Mouse (Mus musculus): ENCODE data around the gene Ulk3.

Ulk3 gene

DNA sequence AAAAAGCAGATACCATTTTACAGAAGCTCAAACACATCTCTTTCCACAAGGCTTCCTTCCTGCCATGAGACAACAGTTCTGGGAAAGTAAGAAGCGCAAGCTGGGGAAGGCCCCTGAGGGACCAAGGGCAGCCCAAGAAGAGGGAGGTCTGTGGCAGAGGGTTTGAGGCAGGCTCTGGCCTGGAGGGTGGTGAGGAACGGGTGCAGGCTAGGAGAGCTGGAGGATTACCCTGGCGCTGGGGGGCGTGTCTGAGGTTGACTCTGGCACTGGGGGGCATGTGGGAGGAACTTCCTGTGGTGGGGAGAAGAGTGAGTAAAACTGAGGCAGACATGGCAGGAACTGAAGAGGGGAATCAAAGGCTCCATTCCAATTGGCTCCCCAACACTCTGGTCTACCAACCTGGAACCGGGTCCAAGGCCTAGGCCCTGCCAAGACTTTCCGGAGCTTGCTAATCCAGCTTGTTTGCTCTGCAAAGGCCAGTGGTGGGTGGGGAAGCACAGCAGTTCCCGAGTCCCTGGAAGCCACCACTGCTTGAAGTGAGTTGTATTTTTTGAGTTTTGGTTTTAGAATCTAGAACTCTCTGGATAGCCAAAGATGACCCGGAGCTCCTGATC lies 28.4 kb downstream of the Ulk3 start:
- DNase-seq (ENCODE audit: low read depth, low spot score): no peak

DNA sequence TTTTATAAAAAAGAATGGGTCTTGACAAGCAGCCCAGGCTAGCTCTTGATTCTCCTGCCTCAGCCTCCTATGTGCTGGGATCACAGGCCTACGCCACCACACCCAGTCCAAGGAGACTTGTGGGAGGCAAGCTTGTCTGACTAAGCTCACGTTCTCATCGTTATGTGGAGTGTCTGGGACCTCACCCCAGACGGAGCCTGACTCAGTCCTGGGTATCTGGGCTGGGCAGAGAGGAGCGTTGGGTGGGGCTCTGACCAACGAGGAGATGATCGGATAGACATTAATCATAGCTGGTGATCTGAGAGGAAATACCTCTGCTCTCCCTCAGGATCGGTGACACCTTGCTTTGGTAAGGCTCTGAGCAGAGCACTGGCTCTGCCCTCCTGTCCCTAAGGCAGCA lies 29.6 kb downstream of the Ulk3 start:
- no peak for DNase-seq (ENCODE audit: low read depth, low spot score)

DNA sequence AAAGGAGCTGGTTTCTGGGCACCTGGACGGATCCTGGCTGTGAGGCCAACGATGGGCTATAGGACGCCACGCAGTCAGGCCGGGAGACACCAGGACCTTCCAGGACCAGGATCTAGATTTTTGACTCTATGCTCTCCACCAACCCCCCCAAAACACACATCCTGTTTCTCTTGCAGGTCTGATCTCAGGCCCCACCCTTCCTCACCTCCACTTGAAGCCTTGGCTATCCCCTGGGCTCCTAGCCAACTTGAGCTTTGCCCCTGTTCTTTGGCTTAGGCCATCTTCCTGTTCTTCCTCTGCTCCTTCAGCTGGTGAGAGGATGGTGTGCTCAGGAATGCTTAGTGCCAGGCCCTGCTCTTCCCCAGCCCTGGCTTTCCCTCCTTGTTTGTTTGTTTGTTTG lies 31.4 kb downstream of the Ulk3 start, which contains the start of gene Lman1l:
Lman1l (minus strand) TSS at position 101 of the 400 bp plus-strand sequence.
- no peak for DNase-seq (ENCODE audit: low read depth, low spot score)

DNA sequence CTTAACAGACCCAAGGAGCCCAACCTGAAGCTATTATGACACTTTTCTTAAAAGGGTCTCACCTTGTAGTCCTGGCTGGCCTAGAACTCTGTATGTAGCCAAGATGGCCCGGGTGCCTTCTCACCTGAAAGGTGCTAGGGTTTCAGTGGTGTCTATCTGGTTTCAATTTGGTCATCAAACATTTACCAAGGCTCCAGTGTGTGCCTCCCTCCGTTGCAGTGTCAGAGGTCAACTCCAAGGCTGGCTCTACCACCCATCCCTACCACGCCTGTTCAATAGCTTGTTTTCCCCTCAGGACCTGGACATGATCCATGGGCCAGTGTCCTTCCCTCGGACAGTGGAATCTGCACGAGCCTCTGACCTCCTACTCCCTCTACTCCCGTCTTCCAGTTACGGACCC lies 35.0 kb downstream of the Ulk3 start:
- no peak for DNase-seq (ENCODE audit: low read depth, low spot score)

DNA sequence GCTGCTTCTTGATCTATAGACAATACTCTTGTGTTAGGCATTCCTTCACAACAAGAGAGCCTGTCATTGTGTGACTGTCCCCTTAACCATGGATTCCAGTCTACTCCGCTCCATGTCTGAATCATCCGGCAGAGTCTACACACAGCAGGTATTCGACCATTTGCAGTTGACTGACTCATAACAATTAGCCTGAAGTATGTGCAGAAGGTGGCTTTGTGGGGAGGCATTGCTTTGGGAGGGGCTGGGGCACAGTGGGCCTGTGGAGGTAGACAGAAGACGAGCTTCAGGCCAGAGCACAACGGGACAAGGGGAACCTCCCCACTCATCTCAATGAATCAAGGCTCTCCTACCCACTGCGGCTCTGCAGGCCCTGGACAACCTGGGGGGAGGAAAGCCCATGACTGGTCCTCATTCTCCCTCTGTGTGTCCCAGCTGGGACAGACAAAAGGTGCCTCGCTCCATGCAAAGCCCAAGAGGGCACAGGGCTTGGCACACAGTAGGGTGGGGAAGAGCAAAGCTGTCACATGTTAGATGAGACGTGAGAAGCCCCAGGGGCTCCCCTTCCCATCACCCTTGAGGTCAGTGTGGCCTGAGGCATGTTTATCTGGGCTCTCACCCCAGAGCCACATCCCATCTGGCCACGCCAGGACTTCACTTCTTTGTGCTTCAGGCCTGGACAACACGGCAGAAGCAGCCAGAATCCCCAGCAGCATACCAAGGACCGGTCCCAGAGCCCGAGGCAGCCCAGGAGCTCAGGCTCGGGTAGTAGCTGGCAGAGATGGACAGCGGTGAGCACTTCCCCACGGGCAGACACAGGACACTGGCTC lies 36.6 kb downstream of the Ulk3 start:
- DNase-seq (ENCODE audit: low read depth, low spot score): no peak

DNA sequence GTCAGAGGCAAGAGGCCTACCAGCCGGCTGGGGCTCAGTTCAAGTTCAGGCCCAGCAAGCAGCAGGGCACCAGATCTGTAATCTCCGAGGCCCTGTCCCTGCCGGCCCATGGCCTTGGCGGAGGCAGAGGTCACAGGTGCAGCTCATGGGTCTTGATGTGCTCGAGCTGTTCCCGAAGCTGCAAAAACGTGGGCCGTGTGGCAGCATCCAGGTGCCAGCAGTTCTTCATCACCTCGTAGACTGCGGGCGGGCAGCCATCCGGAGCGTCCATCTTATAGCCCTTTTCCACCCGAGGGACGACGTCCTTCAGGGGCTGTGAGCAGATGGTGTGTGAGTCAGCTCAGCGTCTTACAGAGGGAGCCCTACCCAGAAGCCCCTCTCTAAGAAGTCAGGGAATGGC lies 37.9 kb downstream of the Ulk3 start:
- DNase-seq (ENCODE audit: low read depth, low spot score): no peak

DNA sequence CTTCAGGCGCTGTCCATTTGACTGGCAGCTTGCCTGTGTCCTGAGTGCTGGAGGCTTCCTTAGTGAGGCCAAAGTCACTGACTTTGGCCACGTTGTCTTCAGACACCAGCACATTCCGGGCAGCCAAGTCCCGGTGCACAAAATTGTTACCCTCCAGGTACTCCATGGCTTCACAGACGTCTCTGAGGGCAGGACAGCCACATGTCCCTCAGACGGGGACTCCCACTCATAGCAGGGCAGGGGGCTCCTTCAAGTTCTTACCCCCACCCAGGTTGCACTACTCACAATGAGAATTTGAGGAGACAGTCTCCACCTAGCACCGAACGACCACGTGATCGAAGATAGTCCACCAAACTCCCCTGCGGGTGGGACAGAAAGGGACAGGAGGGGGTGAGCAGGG lies 38.6 kb downstream of the Ulk3 start:
- no peak for DNase-seq (ENCODE audit: low read depth, low spot score)

DNA sequence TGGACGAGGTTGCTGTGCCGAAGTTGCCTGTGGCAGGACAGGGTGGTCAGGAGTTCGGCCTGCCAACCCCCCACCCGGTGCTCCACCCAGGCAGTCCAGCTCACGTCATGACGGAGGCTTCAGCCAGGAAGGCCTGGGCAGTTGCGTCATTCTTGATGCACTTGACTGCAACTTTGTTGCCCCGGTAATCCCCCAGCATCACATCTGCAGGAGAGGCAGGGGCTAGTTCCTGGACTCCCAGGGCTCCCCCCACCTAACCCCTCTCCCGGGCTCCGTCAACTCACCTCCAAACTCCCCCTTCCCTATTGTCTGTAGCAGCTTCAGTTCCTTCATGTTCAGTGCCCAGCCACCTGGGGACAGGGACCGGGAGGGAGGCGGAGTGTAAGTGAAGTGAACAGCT lies 39.5 kb downstream of the Ulk3 start:
- DNase-seq (ENCODE audit: low read depth, low spot score): no peak

DNA sequence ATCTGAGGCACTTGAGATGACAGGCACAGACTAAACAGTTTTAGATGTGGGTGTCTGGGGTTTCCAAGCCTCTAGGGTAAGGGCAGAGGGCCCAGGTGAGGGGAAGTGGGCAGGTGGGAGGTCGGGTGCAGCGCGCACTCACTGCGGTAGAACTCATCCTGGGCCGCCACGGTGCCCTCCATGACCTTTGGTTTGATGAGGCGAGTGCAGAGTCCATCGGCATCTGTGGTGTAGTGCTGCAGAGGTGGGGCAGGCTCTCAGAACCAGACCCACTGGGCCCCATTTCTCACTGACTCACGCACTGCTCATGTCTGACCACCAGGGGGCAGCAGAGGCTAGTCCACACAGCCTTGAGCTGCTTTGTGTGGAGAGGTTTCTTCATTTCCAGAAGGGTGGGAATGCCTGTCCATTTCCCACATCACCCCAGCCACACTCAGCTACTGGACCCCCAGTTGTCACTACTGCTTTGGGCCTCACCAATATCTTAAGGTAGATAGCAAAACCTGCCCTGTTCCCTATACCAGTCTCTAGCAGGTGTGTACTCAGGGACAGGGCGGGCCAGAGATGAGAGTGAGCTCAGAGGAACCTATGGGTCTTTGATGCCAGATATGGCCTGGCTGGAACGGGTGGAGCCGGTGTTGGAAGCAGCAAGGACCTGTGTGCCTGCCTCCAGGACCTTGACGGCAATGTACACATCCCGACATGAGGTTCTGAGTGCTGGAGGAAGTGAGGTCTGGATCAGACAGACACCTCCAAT lies 40.0 kb downstream of the Ulk3 start:
- DNase-seq (ENCODE audit: low read depth, low spot score): peak; percentile 82

DNA sequence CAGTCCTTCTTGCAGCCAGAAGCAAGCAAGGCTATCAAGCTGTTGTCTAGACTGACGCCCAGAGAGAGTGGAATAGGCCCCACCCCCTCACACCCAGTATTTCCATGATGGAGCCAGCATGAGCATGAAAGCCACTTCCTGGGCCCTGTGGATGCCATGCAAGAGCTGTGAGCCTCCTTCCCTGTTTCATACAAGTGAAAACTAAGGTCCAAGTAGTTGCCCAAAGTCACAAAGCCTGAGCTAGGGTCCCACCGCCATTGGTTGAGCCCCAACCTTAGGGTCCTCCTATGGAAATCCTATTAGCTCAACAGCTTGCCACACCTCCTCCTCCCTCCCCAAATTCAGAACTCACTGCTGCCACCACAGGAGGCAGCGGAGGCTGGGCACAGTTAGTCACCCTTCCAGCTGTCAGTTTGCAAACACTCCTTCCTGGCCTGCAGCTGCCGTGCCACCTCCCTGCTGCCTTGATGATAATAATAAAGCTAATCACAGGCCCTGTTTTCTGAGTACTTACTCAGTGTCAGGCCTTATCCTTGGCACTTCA lies 44.3 kb downstream of the Ulk3 start:
- peak; percentile 87 for DNase-seq (ENCODE audit: low read depth, low spot score)

DNA sequence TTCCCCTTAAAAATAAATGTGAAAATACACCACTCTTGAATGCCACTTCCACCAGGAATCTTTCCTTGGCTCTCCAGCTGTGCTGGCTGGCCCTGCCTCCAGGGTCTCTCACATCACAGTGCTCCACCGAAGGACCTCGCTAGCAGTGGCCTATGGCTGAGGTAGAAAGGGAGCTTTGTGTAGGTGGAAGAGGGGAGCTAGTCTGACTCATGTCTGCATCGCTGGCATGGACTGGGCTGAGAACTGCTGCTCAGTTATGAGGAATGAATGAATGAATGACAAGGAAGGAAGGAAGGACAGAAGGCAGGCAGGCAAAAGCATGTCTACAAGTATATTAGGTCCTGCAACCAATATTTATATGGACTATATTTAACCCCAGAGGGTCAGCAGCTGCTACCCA lies 48.0 kb downstream of the Ulk3 start:
- no peak for DNase-seq (ENCODE audit: low read depth, low spot score)

DNA sequence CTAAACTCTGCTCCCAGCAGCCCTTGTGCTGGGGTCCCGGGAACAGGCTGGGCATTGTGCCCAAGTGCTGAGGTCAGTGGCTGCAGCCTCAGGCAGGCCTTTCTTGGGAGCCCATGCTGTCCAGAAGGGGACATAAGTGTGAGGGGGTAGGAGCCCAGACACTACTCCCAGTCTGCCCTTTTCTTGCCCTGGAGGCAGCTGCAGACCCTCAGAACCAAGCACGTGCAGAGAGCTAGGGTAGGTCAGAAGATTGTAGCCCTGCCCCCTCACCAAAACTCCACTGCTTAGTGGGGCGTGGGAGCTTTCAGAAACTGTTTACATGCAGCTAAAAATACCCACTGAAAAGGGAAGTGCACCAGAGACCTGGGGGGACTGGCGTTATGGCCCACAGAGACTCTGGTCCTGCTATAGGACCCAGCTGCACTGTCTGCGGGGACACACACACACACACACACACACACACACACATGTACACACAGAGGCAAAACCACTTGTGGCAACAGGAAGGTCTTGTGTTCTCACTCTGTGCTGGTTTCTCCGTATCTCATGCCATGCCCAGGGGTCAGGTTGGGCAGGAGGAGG lies 48.6 kb downstream of the Ulk3 start:
- peak; percentile 53 for DNase-seq (ENCODE audit: low read depth, low spot score)

DNA sequence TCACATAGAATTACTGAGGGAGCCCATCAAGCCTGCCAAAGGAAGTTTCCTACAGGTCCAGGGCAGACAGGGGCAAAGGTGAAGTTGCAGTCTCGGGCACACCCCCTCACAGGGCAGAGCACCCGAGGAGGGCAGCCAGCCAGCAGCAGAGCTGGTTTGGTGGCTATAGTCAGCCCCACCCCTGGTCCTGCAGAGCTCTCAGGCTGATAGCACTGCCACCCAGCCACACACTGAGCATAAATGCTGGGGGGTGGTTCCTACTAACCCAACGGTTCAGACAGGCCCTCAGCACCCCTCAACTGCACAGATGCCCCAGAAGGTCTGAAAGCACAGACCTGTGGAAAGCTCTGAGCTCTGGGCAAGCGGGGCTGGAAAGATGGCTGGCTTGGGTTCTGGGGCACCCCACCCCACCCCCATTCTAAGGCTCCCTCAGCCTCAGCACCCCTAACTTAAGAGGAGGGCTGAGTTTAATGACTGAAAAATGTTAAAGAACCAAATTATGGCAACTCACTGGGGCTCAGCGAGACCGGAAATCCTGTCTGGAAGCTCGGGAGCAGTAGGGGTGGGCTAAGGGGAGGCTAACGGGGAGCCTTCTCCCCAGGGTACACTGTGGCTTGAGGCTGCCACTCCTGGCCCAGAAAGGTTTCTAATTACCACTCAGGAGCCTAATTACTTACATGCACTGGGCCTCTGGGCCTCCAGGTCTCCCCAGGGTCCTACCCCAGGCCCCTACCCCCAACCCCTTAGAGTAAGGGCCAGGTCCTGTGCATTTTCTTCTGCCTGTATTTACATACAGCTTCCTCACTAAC lies 49.6 kb downstream of the Ulk3 start:
- peak; percentile 32 for DNase-seq (ENCODE audit: low read depth, low spot score)

DNA sequence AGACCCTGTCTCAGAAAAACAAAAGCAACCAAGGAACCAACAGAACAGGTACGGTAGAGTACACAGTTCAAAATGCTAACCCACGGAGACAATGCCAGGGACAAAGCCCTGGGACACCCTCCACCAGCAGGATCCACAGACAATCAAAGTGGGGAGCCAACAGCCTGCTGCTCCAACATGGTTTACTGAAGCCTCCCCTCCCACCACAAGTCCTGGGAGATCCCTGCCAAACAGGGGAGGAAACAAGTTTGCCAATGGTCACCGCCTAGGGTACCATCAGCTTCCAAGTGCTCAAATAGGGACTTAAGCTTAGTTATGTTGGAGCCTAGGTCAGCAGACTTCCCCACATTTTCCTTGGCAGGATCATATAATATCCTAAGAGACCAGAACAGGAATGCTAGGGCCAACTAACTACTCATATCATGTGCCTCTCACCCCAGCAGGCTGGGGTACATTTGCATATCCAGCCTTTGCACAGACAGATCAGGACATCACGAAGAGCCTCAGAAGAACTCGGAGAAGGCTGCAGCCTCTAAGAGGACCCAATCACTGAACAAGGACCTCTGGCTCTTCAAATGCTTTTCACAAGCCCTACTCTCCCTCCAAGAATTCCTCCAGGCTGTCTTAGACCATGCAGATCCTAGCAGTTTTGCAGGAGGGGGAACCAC lies 50.5 kb downstream of the Ulk3 start:
- no peak for DNase-seq (ENCODE audit: low read depth, low spot score)

DNA sequence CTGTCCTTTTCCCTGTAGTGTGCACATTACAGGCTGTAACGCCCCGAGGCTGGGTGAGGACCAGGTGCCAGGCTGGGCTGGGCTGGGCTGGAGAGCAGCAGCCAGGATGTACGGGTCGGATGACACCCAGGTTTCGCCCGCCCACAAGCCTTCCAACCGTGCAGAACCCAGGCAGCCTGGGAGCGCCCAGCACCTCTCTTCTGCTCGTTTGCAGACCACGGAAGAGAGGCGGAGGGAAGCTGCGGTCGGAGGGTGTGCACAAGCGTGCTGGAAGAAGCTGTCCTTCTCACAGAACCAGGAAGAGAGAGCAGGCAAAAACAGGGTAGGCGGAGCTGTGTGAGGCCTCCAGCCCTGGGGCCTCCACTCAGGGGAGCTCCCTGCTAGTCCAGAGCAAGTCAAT lies 51.1 kb downstream of the Ulk3 start:
- DNase-seq (ENCODE audit: low read depth, low spot score): peak; percentile 95

DNA sequence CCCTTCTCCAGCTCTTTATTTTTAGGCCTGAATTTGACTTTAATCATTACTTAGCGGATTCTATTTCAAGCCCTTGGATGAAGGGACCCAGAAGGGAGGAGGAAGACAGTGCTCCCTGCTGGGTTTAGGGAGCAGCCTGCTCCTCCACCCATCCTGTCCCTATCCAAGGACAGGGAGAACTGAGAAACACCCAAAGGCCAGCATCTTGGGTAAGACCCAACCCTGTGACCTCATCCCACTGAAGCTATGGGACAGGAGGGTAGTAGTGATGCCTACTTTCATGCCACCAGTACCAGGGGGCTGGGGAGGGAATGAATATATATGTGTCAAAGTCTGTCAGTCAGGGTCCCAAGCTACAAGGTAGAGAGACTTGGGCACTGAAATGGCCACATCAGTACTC lies 51.8 kb downstream of the Ulk3 start:
- no peak for DNase-seq (ENCODE audit: low read depth, low spot score)

DNA sequence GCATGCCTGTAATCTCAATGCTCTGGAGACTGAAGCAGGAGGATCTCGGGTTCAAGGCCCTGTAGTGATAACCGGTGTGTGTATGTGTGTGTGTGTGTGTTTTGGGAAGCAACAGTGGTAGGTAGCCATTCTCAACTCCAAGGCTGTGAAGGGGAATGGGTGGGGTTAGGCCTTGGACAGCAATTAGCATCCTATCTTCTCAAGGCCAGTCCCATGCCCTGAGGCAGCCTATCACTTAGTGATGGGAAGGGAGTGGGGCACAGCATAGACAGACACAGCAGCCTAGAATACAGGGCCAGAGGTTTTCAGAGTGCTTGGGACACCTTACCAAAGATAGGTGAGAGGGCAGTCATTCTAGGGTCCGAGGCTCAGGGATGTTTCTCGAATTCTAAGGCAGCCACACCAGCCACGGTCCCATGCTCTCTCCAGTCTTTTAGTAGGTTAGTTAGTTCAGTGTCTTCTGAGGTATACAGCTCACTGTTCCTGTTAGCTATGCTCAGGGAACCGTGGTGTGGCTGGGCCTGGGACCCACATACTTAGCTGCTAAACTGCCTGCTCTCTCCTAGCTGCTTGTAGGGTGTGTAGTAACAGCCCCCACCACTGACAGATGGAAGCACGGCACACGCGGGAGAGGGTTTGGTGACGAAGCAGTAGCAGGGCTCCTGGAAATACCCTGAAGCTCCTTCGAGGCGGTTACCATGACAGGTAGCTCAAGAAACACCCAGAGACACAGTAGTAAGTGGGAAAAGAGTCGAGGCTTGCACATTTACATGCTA lies 52.7 kb downstream of the Ulk3 start:
- DNase-seq (ENCODE audit: low read depth, low spot score): peak; percentile 67

DNA sequence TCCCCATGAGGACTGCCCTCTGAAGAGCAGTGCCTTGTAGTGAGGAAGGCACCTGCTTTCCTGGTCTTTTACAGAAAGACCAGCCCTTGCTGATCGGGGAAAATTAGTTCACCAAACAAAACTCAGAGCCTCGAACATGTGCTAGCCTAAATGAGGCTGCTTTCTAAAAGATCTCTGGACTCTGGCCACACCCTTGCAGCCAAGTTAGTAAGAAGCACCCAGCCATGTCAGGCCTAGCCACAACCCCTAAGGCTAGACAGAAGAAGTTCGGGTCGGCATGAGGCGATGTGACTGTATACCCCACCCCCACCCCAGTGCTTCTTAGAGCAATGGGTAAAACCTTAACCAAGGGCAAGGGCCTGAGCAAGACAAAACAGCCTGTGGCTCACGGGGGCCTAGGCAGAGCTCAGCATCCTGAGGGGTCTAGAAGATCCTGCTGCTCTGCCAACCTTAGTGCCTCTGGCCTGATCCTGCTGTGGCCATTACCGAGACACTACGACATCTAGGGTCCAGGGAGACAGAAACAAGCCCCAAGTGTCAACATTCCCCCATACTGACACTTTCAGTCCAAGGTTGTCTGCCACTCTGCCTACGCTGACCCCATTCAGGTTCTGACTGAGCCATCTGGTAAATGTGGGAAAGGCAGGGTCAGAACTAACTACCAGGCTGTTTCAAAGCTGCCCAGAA lies 54.1 kb downstream of the Ulk3 start:
- DNase-seq (ENCODE audit: low read depth, low spot score): no peak

DNA sequence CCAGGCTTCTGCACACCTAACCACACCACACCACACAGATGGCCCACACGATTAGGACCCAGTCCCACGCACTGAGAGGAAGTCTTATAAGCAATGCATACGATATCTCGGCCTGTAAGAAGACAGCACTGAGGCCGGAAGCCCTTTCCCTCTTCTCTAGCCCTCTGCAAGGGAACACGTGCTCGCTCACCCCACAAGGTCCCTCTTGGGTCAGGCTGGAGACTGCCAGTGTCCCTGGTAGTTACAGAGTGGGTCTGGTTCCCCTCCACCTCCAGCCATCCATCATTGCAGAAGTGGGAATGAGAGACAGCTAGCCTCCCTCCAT lies 54.6 kb downstream of the Ulk3 start:
- DNase-seq (ENCODE audit: low read depth, low spot score): peak; percentile 73
